Mouse (Mus musculus) ES-E14 (cell line): ENCODE data around the gene Gm2056.
"Not testable (repeated sequence)": the region's sequence is repeated elsewhere in the genome, so short reads cannot be mapped to it uniquely, and the experiment has no call there.

ENCODE experiments used
- CHD2 ChIP-seq: IDR thresholded peaks from 2 replicates; pipeline ENCODE4 v1.6.1; 2014; ENCODE audit warnings: mild to moderate bottlenecking, low read depth, low read length, inconsistent platforms
- HCFC1 ChIP-seq: IDR thresholded peaks from 2 replicates; pipeline ENCODE4 v1.6.1; 2012; ENCODE audit warnings: low read length, inconsistent platforms, borderline replicate concordance; ENCODE audit not compliant: insufficient read depth
- MAFK ChIP-seq: IDR thresholded peaks from 2 replicates; pipeline ENCODE4 v1.6.1; 2014; ENCODE audit warnings: mild to moderate bottlenecking, low read depth, low read length, inconsistent platforms; ENCODE audit not compliant: insufficient read depth
- ZC3H11A ChIP-seq: IDR thresholded peaks from 2 replicates; pipeline ENCODE4 v1.6.1; 2012; ENCODE audit warnings: low read depth, mild to moderate bottlenecking, inconsistent platforms, low read length, borderline replicate concordance
- ZNF384 ChIP-seq: IDR thresholded peaks from 2 replicates; pipeline ENCODE4 v1.6.1; 2012; ENCODE audit warnings: low read depth, low read length, inconsistent platforms

DNA sequence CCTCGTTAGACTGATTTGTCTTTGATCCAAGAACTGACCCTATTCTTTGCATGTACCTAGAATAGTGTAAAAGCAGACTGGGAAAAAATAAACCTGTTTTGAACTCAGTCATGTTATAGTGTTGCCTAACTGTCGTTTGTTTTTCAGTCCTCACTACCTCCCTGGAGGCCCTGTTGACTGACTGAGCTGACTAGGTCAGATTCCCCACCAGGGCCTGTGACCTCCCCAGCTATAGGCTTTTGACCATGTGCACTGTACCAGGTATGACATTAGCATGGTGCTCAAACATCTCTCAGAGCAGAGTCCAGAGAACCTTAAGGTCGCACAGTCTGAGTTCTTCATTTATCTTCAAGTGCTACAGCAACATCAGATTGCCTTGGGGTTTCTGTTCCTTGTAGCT, 22.7 kb upstream of the Gm2056 start:
- TF ChIP-seq CHD2, MAFK, ZNF384, ZC3H11A, HCFC1: not testable (repeated sequence)
